Mouse (Mus musculus): ENCODE results near the gene Antxr2. TPM values are rescaled to one million over a fixed set of nuclear protein-coding genes. Genes with fewer than 3 reads are reported as not detected.
A peak's percentile ranks its signal among the peaks of the same experiment; 100 is the strongest.

The Antxr2 gene
- polyA plus RNA-seq, 1 experiment from 2014 or later: 21.7 TPM

- Histone ChIP-seq H3K4me3 (replicated peaks) (no peak overlapping the region), H3K9me3 (no peaks in the 10 kb centered on the region), H3K9ac (no peak overlapping the region), H3K27ac (no peak overlapping the region), H3K4me1 (replicated peaks) (no peaks in the 10 kb centered on the region), H3K27me3 (replicated peaks) (no peaks in the 10 kb centered on the region), H3K4me2 (replicated peaks) (no peak overlapping the region), H3K36me3 (no peaks in the 10 kb centered on the region)
- 92% methylated on average over 2 of the region's 2 CpGs for WGBS
- no peak for ATAC-seq
Observed at GRCm38 (mm10) chr5:97846503-97846902, 184.3 kb downstream of the Antxr2 start.

GRCm38 (mm10) chr5:97842016-97842415 is 188.8 kb downstream of the Antxr2 start:
- H3K36me3 ChIP-seq: no peaks in the 10 kb centered on the region
- H3K4me3 ChIP-seq (replicated peaks): no peak overlapping the region
- H3K27ac ChIP-seq: no peak overlapping the region
- H3K27me3 ChIP-seq (replicated peaks): no peaks in the 10 kb centered on the region
- WGBS: 29% methylated on average over 1 of the region's 1 CpGs
- H3K4me2 ChIP-seq (replicated peaks): no peak overlapping the region
- no peaks in the 10 kb centered on the region for H3K9me3 ChIP-seq
- no peaks in the 10 kb centered on the region for H3K4me1 ChIP-seq (replicated peaks)
- no peak overlapping the region for H3K9ac ChIP-seq
- no peak for ATAC-seq

- Histone ChIP-seq H3K36me3 (no peaks in the 10 kb centered on the region), H3K9me3 (no peaks in the 10 kb centered on the region), H3K27ac (no peak overlapping the region), H3K9ac (no peak overlapping the region), H3K4me2 (replicated peaks) (no peak overlapping the region), H3K4me3 (replicated peaks) (no peak overlapping the region), H3K4me1 (replicated peaks) (no peaks in the 10 kb centered on the region), H3K27me3 (replicated peaks) (no peaks in the 10 kb centered on the region)
- no peak for ATAC-seq
Observed at GRCm38 (mm10) chr5:97839924-97840279, 190.9 kb downstream of the Antxr2 start.

- H3K4me1 ChIP-seq (replicated peaks): 0 out of 2 replicates have a peak, but pooled peaks cover 2% of the 10 kb centered on the region
- H3K9me3 ChIP-seq: no peaks in the 10 kb centered on the region
- no peak overlapping the region for H3K27ac ChIP-seq
- no peak overlapping the region for H3K4me3 ChIP-seq (replicated peaks)
- H3K27me3 ChIP-seq (replicated peaks): no peaks in the 10 kb centered on the region
- WGBS: 87% methylated on average over 3 of the region's 3 CpGs
- H3K4me2 ChIP-seq (replicated peaks): no peak overlapping the region
- ATAC-seq: no peak
- no peak overlapping the region for H3K9ac ChIP-seq
- no peaks in the 10 kb centered on the region for H3K36me3 ChIP-seq
Observed at GRCm38 (mm10) chr5:97839271-97839923, 191.4 kb downstream of the Antxr2 start.

GRCm38 (mm10) chr5:97837333-97837732 is 193.5 kb downstream of the Antxr2 start:
- Histone ChIP-seq H3K27me3 (replicated peaks) (no peaks in the 10 kb centered on the region), H3K27ac (peak overlapping the region; percentile 48; the same call in 1 of the 2 replicates), H3K9ac (no peak overlapping the region), H3K4me2 (replicated peaks) (no peak overlapping the region), H3K9me3 (no peaks in the 10 kb centered on the region), H3K4me3 (replicated peaks) (no peak overlapping the region), H3K4me1 (replicated peaks) (0 out of 2 replicates have a peak, but pooled peaks cover 2% of the 10 kb centered on the region), H3K36me3 (no peaks in the 10 kb centered on the region)
- ATAC-seq: peak; percentile 75
- WGBS: 40% methylated on average over 2 of the region's 2 CpGs

- WGBS: 73% methylated on average over 2 of the region's 2 CpGs
- Histone ChIP-seq H3K4me1 (replicated peaks) (0 out of 2 replicates have a peak, but pooled peaks cover 2% of the 10 kb centered on the region), H3K9me3 (no peaks in the 10 kb centered on the region), H3K27ac (no peak overlapping the region), H3K4me3 (replicated peaks) (no peak overlapping the region), H3K9ac (no peak overlapping the region), H3K27me3 (replicated peaks) (no peaks in the 10 kb centered on the region), H3K36me3 (no peaks in the 10 kb centered on the region), H3K4me2 (replicated peaks) (no peak overlapping the region)
- no peak for ATAC-seq
Observed at GRCm38 (mm10) chr5:97835418-97835817, 195.4 kb downstream of the Antxr2 start.

- H3K4me2 ChIP-seq (replicated peaks): no peak overlapping the region
- 50% methylated on average over 1 of the region's 1 CpGs for WGBS
- H3K9ac ChIP-seq: no peak overlapping the region
- no peaks in the 10 kb centered on the region for H3K27me3 ChIP-seq (replicated peaks)
- ATAC-seq: no peak
- H3K36me3 ChIP-seq: no peaks in the 10 kb centered on the region
- no peak overlapping the region for H3K4me3 ChIP-seq (replicated peaks)
- 0 out of 2 replicates have a peak, but pooled peaks cover 2% of the 10 kb centered on the region for H3K4me1 ChIP-seq (replicated peaks)
- H3K27ac ChIP-seq: peak overlapping the region; percentile 27; the same call in 1 of the 2 replicates
- H3K9me3 ChIP-seq: no peaks in the 10 kb centered on the region
Observed at GRCm38 (mm10) chr5:97834770-97835169, 196.1 kb downstream of the Antxr2 start.

Other genes with a start within 250 kb of the Antxr2 start
- 0.13 TPM in 1 of 2 replicates, not detected in the other for gene Prdm8, start 136.2 kb upstream of the Antxr2 start, polyA plus RNA-seq (2015; fragmentation: Nextera tagmentation; extraction: Ambion mirVana)
- 0.77 and 1.2 TPM in 2 replicates for gene Fgf5, start 223.1 kb upstream of the Antxr2 start, polyA plus RNA-seq (2015; fragmentation: Nextera tagmentation; extraction: Ambion mirVana)